Mouse (Mus musculus): ENCODE measurements at regions not wholly inside any gene's neighbourhood (a gene's known extent, or its start where the extent isn't known, plus 50 kb on each side); places are given as distances from the start of the nearest gene placed in this dataset.
"Not testable (repeated sequence)": the region's sequence is repeated elsewhere in the genome, so short reads cannot be mapped to it uniquely, and the experiment has no call there.

GRCm38 (mm10) chr5:52016992-52017391, 173.3 kb downstream of the Dhx15 start:
- no peak for DNase-seq (ENCODE audit: low read depth in 1 of 2, low spot score in 2 of 2)

GRCm38 (mm10) chr5:52015786-52016185, 174.5 kb downstream of the Dhx15 start:
- no peak for DNase-seq (ENCODE audit: low read depth in 1 of 2, low spot score in 2 of 2)

GRCm38 (mm10) chr5:52010426-52010825, 179.9 kb downstream of the Dhx15 start:
- DNase-seq (ENCODE audit: low read depth in 1 of 2, low spot score in 2 of 2): no peak

- no peak for DNase-seq (ENCODE audit: low read depth in 1 of 2, low spot score in 2 of 2)
These were observed 181.4 kb downstream of the Dhx15 start for GRCm38 (mm10) chr5:52008942-52009341.

GRCm38 (mm10) chr5:52006843-52007242, 183.5 kb downstream of the Dhx15 start:
- DNase-seq (ENCODE audit: low read depth in 1 of 2, low spot score in 2 of 2): no peak

GRCm38 (mm10) chr5:51990847-51991610, 199.3 kb downstream of the Dhx15 start:
- DNase-seq (ENCODE audit: low read depth in 1 of 2, low spot score in 2 of 2): no peak

GRCm38 (mm10) chr5:51989396-51989795, 200.9 kb downstream of the Dhx15 start:
- no peak for DNase-seq (ENCODE audit: low read depth in 1 of 2, low spot score in 2 of 2)

GRCm38 (mm10) chr5:51988913-51989312, 201.4 kb downstream of the Dhx15 start:
- DNase-seq (ENCODE audit: low read depth in 1 of 2, low spot score in 2 of 2): no peak

GRCm38 (mm10) chr5:51984966-51985365, 205.3 kb downstream of the Dhx15 start:
- no peak for DNase-seq (ENCODE audit: low read depth in 1 of 2, low spot score in 2 of 2)

GRCm38 (mm10) chr5:51982780-51983179, 207.5 kb downstream of the Dhx15 start:
- DNase-seq (ENCODE audit: low read depth in 1 of 2, low spot score in 2 of 2): no peak

GRCm38 (mm10) chr5:51980901-51981300, 209.4 kb downstream of the Dhx15 start:
- DNase-seq (ENCODE audit: low read depth in 1 of 2, low spot score in 2 of 2): no peak

GRCm38 (mm10) chr5:51952499-51952898, 237.8 kb downstream of the Dhx15 start:
- no peak for DNase-seq (ENCODE audit: low read depth in 1 of 2, low spot score in 2 of 2)

- DNase-seq (ENCODE audit: low read depth in 1 of 2, low spot score in 2 of 2): no peak
These were observed 240.3 kb downstream of the Dhx15 start for GRCm38 (mm10) chr5:51949996-51950395.

- no peak for DNase-seq (ENCODE audit: low read depth in 1 of 2, low spot score in 2 of 2)
These were observed 244.3 kb downstream of the Dhx15 start for GRCm38 (mm10) chr5:51946062-51946461.

- DNase-seq (ENCODE audit: low read depth in 1 of 2, low spot score in 2 of 2): not testable (repeated sequence)
These were observed 248.4 kb downstream of the Dhx15 start for GRCm38 (mm10) chr5:51941925-51942291.

GRCm38 (mm10) chr5:51941255-51941924, 248.9 kb downstream of the Dhx15 start:
- no peak for DNase-seq (ENCODE audit: low read depth in 1 of 2, low spot score in 2 of 2)

GRCm38 (mm10) chr5:51938845-51939244, 251.5 kb downstream of the Dhx15 start:
- DNase-seq (ENCODE audit: low read depth in 1 of 2, low spot score in 2 of 2): no peak

GRCm38 (mm10) chr5:51937320-51937719, 253.0 kb downstream of the Dhx15 start:
- no peak for DNase-seq (ENCODE audit: low read depth in 1 of 2, low spot score in 2 of 2)

- no peak for DNase-seq (ENCODE audit: low read depth in 1 of 2, low spot score in 2 of 2)
These were observed 254.6 kb downstream of the Dhx15 start for GRCm38 (mm10) chr5:51935391-51936354.

GRCm38 (mm10) chr5:51934910-51935309, 255.4 kb downstream of the Dhx15 start:
- no peak for DNase-seq (ENCODE audit: low read depth in 1 of 2, low spot score in 2 of 2)

GRCm38 (mm10) chr5:51933331-51933730, 257.0 kb downstream of the Dhx15 start:
- no peak for DNase-seq (ENCODE audit: low read depth in 1 of 2, low spot score in 2 of 2)

GRCm38 (mm10) chr5:51930416-51930815, 259.9 kb downstream of the Dhx15 start:
- no peak for DNase-seq (ENCODE audit: low read depth in 1 of 2, low spot score in 2 of 2)

Data from monocyte, adult 2 months (primary cell).